Mouse (Mus musculus): ENCODE results near the gene Tbl3.

Tbl3 gene

GRCm38 (mm10) chr17:24653967-24654710 lies 53.3 kb downstream of the Tbl3 start:
- DNase-seq (ENCODE audit: low spot score), result no peak

- DNase-seq (ENCODE audit: low spot score), result no peak
These were observed 55.6 kb downstream of the Tbl3 start for GRCm38 (mm10) chr17:24651835-24652234.

GRCm38 (mm10) chr17:24650766-24651165 lies 56.7 kb downstream of the Tbl3 start:
- DNase-seq (ENCODE audit: low spot score), result no peak

- no peak for DNase-seq (ENCODE audit: low spot score)
These were observed 57.3 kb downstream of the Tbl3 start, which contains the start of gene Slc9a3r2 for GRCm38 (mm10) chr17:24650070-24650616. Gene Slc9a3r2, minus strand, starts transcription at chr17:24650327.

GRCm38 (mm10) chr17:24649581-24650069 lies 57.8 kb downstream of the Tbl3 start:
- no peak for DNase-seq (ENCODE audit: low spot score)

GRCm38 (mm10) chr17:24648731-24649377 lies 58.6 kb downstream of the Tbl3 start:
- no peak for DNase-seq (ENCODE audit: low spot score)

Measured in c-Kit-positive CD71-positive TER-119-positive erythroid progenitor cells, embryonic 14.5 days (primary cell).